Mouse (Mus musculus): ENCODE measurements around the gene BC037034.

GRCm38 (mm10) chr5:138257585-138257978 lies 6.3 kb downstream of the BC037034 start:
- TF ChIP-seq CTCF (IDR thresholded peaks at IDR 0.05; ENCODE audit: low read depth, low read length) (no peak), TAL1 (conservative IDR thresholded peaks at IDR 0.05; ENCODE audit: low read depth, low read length) (no peak), POLR2AphosphoS5 (IDR thresholded peaks at IDR 0.05; ENCODE audit: insufficient replicate concordance, low read depth, low read length) (no peak), GATA2 (IDR thresholded peaks at IDR 0.05; ENCODE audit: borderline replicate concordance, low read depth, low read length) (no peak), GATA1 (IDR thresholded peaks at IDR 0.05; ENCODE audit: borderline replicate concordance, low read length) (no peak)
